Mouse (Mus musculus) forebrain, embryonic 15.5 days (tissue): ENCODE measurements around the gene Kif1bp. TPM values are rescaled to one million over a fixed set of nuclear protein-coding genes. Genes with fewer than 3 reads are reported as not detected.
A peak's percentile ranks its signal among the peaks of the same experiment; 100 is the strongest.
"Not testable (repeated sequence)": the region's sequence is repeated elsewhere in the genome, so short reads cannot be mapped to it uniquely, and the experiment has no call there.

Source experiments
- ATAC-seq: fragments of 200-750 bp; cut with Nextera tagmentation; replicated peaks from 2 replicates; pipeline ENCODE4 v1.8.0; 2017; ENCODE audit warnings: mild to moderate bottlenecking, moderate TSS enrichment, moderate library complexity
- H3K27ac ChIP-seq: fragments of 300-500 bp; sonication (generic); replicated peaks from 2 replicates; pipeline ENCODE4 v1.5.1; 2015; ENCODE audit warnings: mild to moderate bottlenecking, inconsistent platforms
- H3K27me3 ChIP-seq: fragments of 300-500 bp; sonication (generic); 2 replicates; pipeline ENCODE4 v1.6.1; 2015; ENCODE audit warnings: inconsistent platforms
- H3K36me3 ChIP-seq: fragments of 300-500 bp; sonication (generic); 2 replicates; pipeline ENCODE4 v1.6.1; 2015; ENCODE audit warnings: mild to moderate bottlenecking, inconsistent platforms
- H3K4me1 ChIP-seq: fragments of 300-500 bp; sonication (generic); 2 replicates; pipeline ENCODE4 v1.6.1; 2015; ENCODE audit warnings: inconsistent platforms
- H3K4me2 ChIP-seq: fragments of 300-500 bp; sonication (generic); replicated peaks from 2 replicates; pipeline ENCODE4 v1.6.1; 2015; ENCODE audit warnings: mild to moderate bottlenecking, inconsistent platforms
- H3K4me3 ChIP-seq: fragments of 300-500 bp; sonication (generic); 2 replicates; pipeline ENCODE4 v1.5.1; 2015; ENCODE audit warnings: mild to moderate bottlenecking, inconsistent platforms
- H3K9ac ChIP-seq: fragments of 300-500 bp; sonication (generic); replicated peaks from 2 replicates; pipeline ENCODE4 v1.6.1; 2015; ENCODE audit warnings: mild to moderate bottlenecking, inconsistent platforms
- H3K9me3 ChIP-seq: fragments of 300-500 bp; sonication (generic); 2 replicates; pipeline ENCODE4 v1.6.1; 2016; ENCODE audit warnings: inconsistent platforms
- WGBS: fragments of 180-500 bp; shearing (Covaris S2); methylation state at CpG from one replicate; pipeline ENCODE4 v1.1.7; 2015; ENCODE audit warnings: mixed read lengths; 5-methylcytosine and 5-hydroxymethylcytosine counted together
- polyA plus RNA-seq: library from polyadenylated mRNA; unstranded; fragments of >200 nt; fragmentation: Nextera tagmentation; extraction: Ambion mirVana; gene quantifications from 2 replicates; pipeline ENCODE4 v1.2.1, GENCODE M21; 2015

Kif1bp gene
- 69.3 and 76.0 TPM in 2 replicates for polyA plus RNA-seq

DNA sequence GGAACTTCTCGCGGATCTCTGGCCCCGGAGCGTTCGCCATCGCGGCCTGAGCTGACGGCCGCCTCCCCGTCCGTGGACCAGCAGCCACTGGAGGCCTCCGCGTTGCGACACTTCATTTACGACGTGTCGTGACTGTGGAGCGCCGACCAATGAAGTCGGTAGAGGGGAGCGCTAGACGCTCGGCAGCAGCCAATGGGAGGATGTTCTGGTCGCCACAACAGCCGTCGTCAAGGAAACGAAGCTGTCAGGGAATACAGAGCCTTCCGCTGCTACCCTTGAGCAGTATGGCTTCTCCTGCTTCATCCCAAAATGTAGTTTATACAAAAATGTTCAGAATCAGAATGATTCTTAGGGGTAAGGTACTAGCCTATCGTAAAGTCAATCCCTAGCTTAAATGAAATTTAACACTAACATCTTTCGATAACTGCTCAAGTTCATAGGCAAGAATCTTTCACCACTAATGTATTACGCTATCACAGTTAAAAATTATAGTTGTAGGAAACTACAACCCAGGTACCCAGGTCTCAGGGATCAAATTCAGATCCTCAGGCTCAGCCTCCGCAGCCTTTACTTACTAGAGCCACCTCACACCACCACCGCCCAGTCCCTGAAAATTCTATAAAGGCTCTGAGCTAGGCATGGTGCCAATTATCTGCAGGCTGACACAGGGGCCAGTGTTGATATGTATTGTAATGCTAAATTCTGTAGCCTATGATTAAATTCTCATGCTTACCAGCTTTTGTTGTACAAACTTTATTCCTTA is at the start of gene Kif1bp:
Gene Kif1bp (minus strand): TSS at position 120 of the 763 bp plus-strand sequence.
- Histone ChIP-seq H3K9me3 (no peaks in the 10 kb centered on the region), H3K4me2 (peak within 1 kb of the TSS; percentile 96), H3K4me1 (peaks cover 25% of the 10 kb centered on the region), H3K27ac (peak within 1 kb of the TSS; percentile 86), H3K9ac (peak within 1 kb of the TSS; percentile 85), H3K36me3 (peaks cover 56% of the 10 kb centered on the region), H3K4me3 (peak within 1 kb of the TSS; percentile 95), H3K27me3 (no peaks in the 10 kb centered on the region)
- WGBS: 4% methylated on average over 33 of the region's 33 CpGs
- peak; percentile 100 for ATAC-seq

DNA sequence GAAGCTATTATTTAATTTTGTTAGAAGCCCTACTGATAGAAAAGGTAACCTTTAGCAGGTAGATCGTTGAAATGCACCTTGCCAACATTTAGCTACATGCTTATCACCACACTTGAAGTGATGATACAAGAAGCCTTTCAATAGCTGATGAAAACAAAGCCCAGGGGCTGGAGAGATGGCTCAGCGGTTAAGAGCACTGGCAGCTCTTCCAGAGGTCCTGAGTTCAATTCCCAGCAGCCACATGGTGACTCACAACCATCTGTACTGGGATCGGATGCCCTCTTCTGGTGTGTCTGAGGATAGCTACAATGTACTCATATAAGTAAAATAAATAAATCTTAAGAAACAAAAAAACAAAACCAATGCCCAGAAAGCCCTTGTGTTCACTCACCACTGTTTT is 25.9 kb upstream of the Kif1bp start:
- peaks cover 20% of the 10 kb centered on the region for H3K4me1 ChIP-seq
- ATAC-seq: no peak
- H3K9me3 ChIP-seq: no peaks in the 10 kb centered on the region
- no peaks in the 10 kb centered on the region for H3K27me3 ChIP-seq
- no peak overlapping the region for H3K9ac ChIP-seq
- H3K27ac ChIP-seq: no peak overlapping the region
- H3K4me2 ChIP-seq: no peak overlapping the region
- H3K36me3 ChIP-seq: no peaks in the 10 kb centered on the region
- 89% methylated on average over 3 of the region's 3 CpGs for WGBS
- no peak overlapping the region for H3K4me3 ChIP-seq

DNA sequence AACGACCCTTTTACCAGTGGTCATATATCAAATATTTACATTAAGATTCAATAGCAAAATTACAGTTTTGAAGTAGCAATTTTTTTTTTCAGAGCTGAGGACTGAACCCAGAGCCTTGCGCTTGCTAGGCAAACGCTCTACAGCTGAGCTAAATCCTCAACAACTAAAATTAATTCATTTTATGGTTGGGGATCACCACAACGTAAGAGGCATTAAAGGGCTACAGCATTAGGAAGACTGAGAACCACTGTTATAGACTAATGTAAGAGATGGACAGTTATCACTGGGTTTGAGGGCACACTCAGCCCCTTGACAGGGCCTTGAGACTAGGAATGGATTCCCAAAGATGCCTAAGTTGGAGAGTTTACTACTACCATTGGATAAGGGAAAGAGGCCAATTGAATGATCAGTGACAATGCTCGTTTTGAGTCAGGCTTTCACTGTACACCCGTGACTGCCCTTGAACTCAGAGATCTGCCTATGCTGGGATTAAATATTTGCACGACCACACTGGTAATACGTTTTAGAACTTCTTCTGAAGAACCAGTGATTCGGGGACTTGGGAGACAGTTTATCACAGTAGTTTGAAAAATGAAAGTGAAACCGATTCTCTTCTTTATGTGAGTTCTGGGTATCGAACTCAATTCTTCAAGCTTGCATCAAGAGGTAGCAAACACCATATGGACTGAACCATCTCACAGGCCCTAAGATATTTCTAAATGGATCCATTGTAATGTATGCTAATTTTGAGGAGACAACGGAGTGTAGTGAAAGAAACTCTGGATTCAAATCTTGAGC is 25.2 kb upstream of the Kif1bp start:
- Histone ChIP-seq H3K27ac (no peak overlapping the region), H3K9ac (no peak overlapping the region), H3K9me3 (no peaks in the 10 kb centered on the region), H3K4me1 (peaks cover 20% of the 10 kb centered on the region), H3K36me3 (peaks cover 4% of the 10 kb centered on the region), H3K4me2 (no peak overlapping the region), H3K4me3 (no peak overlapping the region), H3K27me3 (no peaks in the 10 kb centered on the region)
- 89% methylated on average over 12 of the region's 12 CpGs for WGBS
- no peak for ATAC-seq

DNA sequence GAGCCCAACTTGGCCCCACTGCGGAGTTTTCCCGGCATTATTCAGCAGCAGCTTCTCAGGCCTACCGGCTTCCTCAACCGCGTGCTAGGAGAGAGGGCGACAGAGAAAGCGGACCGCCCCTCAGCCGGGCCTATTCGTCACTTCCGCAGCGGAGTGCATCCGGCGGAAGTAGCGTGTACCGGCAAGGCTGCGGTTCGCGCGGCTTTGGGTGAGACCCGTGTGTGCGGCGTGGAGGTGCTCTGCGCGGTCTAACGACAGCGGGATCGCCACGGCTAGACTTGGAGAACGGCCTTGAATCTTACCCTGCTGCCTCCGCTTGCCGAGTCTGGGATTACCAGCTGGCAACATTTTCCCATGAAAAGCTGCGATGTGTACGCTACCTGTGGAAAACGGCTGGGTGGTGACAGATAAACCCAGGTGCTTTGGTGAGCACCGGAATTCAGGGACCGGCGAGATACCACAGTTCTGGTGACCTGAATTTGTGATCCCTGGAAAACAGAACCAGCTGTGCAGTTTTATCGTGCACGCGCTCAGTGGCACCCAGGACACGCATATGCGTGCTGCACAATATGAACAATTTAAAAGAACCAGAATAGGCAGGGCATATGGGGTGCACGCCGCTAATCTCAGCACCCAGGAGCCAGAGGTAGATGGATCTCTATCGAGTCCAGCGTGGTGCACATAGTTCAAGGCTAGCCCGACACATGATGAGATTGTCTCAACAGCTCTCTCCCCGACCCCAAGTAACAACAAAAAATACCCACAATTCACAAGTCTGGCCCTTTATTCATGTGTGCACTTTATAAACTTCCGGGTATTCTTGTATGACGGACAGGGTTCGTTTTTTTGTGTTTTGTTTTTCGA is 24.2 kb upstream of the Kif1bp start, which contains the start of gene Ddx21:
Gene Ddx21 (minus strand): TSS at position 105 of the 864 bp plus-strand sequence.
- Histone ChIP-seq H3K9me3 (no peaks in the 10 kb centered on the region), H3K4me1 (peaks cover 25% of the 10 kb centered on the region), H3K27me3 (no peaks in the 10 kb centered on the region), H3K9ac (peak within 1 kb of the TSS; percentile 67), H3K4me3 (peak within 1 kb of the TSS; percentile 72), H3K27ac (peak within 1 kb of the TSS; percentile 70), H3K4me2 (peak within 1 kb of the TSS; percentile 90), H3K36me3 (peaks cover 14% of the 10 kb centered on the region)
- 5% methylated on average over 53 of the region's 53 CpGs for WGBS
- ATAC-seq: peak; percentile 99

DNA sequence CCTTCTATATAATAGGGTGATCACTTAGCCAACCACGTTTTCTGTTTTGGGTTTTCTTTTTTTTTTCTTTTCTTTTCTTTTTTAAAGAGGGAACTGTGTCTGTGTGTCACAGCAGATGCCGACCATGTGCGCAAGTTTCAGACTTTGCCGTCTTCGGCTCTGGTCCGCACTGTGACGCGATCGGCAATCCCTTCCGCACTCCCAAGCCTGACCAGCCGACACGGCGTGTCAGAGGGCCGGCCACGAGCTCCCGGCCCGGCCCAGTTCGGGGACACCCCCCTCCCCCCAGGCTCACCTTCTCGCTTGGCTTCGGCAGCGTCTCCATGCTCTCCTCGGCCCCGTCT is 23.5 kb upstream of the Kif1bp start:
- Histone ChIP-seq H3K36me3 (peaks cover 18% of the 10 kb centered on the region), H3K27ac (peak overlapping the region; percentile 70), H3K4me1 (peaks cover 25% of the 10 kb centered on the region), H3K4me3 (peak overlapping the region; percentile 72), H3K4me2 (peak overlapping the region; percentile 90), H3K9ac (peak overlapping the region; percentile 67), H3K27me3 (no peaks in the 10 kb centered on the region), H3K9me3 (no peaks in the 10 kb centered on the region)
- peak; percentile 83 for ATAC-seq
- WGBS: under 1% methylated on average over 23 of the region's 23 CpGs

DNA sequence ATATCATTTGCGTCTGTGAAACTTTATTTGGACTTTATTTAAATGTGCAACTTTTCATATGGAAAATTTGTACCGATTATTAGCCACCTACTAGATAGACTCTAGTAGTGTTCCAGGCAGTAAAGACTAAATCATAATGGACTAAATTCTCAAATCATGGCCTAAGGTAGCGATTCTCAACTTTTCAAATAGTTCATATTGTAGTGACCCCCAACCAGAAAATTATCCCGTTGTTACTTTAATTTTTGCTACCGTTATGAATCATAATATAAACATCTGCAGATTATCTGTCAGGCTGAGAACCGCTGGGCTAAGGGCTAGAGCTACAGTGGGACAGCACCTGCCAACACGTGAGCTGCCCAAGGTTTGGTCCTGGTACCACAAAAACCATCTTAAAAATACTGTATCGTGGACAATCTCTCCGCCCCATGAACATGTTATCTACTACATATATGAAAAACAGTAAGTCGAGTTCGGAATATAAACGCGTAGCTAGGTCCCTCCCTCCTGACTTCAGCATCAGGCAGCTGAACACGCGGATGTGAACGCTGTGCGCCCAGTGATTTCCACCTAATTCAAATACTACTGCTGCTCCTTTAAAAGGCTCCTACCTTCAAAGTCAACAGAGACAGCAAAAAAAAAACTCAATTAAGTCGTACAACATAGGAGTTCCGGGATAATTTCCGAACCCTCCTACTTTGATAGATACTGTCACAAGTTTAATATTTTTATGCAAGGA is 23.0 kb upstream of the Kif1bp start:
- WGBS: 12% methylated on average over 20 of the region's 20 CpGs
- peaks cover 18% of the 10 kb centered on the region for H3K36me3 ChIP-seq
- H3K4me1 ChIP-seq: peaks cover 25% of the 10 kb centered on the region
- peak overlapping the region; percentile 67 for H3K9ac ChIP-seq
- no peaks in the 10 kb centered on the region for H3K9me3 ChIP-seq
- H3K27me3 ChIP-seq: no peaks in the 10 kb centered on the region
- no peak overlapping the region; the same call in 1 of the 2 replicates for H3K27ac ChIP-seq
- ATAC-seq: no peak
- peak overlapping the region; percentile 72 for H3K4me3 ChIP-seq
- H3K4me2 ChIP-seq: peak overlapping the region; percentile 90

DNA sequence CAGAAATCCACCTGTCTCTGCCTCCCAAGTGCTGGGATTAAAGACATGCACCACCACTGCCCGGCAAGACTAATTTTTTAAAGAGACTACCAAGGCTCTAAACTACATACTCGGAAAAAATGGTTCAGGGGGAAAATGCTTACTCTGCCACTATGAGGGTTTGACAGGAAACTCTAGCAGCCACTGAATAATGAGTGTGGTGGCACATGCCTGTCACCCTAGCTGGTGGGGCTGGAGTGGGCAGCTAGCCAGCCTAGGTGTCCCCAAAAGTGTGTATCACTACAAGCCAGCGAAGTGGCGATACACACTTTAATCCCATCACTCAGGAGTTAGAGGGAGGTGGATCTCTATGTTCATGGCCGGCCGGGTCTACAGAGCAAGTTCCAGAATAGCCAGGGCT is 21.8 kb upstream of the Kif1bp start:
- H3K9ac ChIP-seq: no peak overlapping the region
- no peaks in the 10 kb centered on the region for H3K9me3 ChIP-seq
- peaks cover 25% of the 10 kb centered on the region for H3K4me1 ChIP-seq
- no peak overlapping the region for H3K4me3 ChIP-seq
- no peaks in the 10 kb centered on the region for H3K27me3 ChIP-seq
- 90% methylated on average over 6 of the region's 6 CpGs for WGBS
- peaks cover 21% of the 10 kb centered on the region for H3K36me3 ChIP-seq
- no peak overlapping the region for H3K4me2 ChIP-seq
- H3K27ac ChIP-seq: no peak overlapping the region
- no peak for ATAC-seq

DNA sequence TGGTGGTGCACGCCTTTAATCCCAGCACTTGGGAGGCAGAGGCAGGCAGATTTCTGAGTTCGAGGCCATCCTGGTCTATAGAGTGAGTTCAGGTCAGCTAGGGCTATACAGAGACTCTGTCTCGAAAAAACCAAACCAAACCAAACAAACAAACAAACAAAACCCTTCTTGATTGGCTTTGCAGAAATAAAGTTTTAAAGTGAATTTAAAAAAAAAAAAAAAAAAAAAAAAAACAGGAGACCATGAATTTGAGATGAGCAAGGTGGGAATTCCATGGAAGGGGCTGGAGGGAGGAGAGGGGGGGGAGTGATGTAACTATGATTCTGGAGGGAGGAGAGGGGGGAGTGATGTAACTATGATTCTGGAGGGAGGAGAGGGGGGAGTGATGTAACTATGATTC is 21.1 kb upstream of the Kif1bp start:
- H3K4me3 ChIP-seq, H3K4me2 ChIP-seq, H3K9me3 ChIP-seq, ATAC-seq, H3K27ac ChIP-seq, H3K9ac ChIP-seq, H3K27me3 ChIP-seq: not testable (repeated sequence)
- Histone ChIP-seq H3K4me1 (peaks cover 25% of the 10 kb centered on the region), H3K36me3 (peaks cover 28% of the 10 kb centered on the region)
- WGBS: 93% methylated on average over 3 of the region's 3 CpGs

DNA sequence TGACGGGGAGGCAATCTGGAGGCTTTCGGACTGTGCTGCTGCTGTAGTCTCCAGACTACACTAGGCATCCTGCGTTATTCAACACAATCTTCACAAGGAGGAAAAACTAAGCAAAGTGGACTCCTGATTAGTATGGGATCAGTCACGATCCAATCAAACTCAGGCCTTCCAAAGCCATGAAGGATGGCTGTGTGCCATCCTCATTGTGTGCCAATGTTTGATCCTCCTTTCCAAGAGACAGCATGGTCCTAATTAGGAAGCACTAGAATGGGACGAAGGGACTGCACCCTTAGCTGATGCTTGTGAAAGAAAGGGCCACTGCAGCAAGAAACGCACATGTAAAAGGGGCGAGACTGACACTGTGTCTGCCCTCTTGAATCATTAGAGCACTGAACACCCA is 14.2 kb upstream of the Kif1bp start:
- Histone ChIP-seq H3K4me3 (no peak overlapping the region), H3K27ac (no peak overlapping the region), H3K27me3 (no peaks in the 10 kb centered on the region), H3K36me3 (peaks cover 73% of the 10 kb centered on the region), H3K4me2 (no peak overlapping the region), H3K4me1 (no peaks in the 10 kb centered on the region), H3K9me3 (no peaks in the 10 kb centered on the region), H3K9ac (no peak overlapping the region)
- ATAC-seq: no peak
- WGBS: 70% methylated on average over 7 of the region's 7 CpGs

DNA sequence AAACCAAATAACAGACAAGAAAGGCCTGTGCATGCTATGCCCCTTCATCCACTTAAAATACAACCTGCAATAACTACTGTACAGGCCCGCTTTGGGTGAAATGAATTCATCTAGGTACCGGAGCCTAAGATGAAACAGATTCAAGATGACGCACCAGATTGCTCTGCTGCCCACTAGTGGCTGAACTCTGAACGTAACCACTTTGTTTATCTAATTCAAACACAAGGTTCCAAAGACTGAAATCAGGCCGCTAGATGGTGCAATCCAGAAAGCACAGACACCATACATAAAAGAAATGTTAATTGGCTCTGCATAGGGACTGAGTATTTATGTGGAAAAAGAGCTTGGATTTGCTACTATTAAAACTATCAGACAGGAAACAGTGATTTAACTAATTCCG is 11.9 kb upstream of the Kif1bp start:
- H3K4me2 ChIP-seq: no peak overlapping the region
- H3K4me3 ChIP-seq: no peak overlapping the region
- no peak overlapping the region for H3K9ac ChIP-seq
- peaks cover 86% of the 10 kb centered on the region for H3K36me3 ChIP-seq
- H3K4me1 ChIP-seq: no peaks in the 10 kb centered on the region
- ATAC-seq: peak; percentile 89
- H3K27ac ChIP-seq: 0 out of 2 replicates have a peak overlapping the region, but pooled peaks have one; percentile 13
- 27% methylated on average over 6 of the region's 6 CpGs for WGBS
- no peaks in the 10 kb centered on the region for H3K27me3 ChIP-seq
- H3K9me3 ChIP-seq: no peaks in the 10 kb centered on the region

DNA sequence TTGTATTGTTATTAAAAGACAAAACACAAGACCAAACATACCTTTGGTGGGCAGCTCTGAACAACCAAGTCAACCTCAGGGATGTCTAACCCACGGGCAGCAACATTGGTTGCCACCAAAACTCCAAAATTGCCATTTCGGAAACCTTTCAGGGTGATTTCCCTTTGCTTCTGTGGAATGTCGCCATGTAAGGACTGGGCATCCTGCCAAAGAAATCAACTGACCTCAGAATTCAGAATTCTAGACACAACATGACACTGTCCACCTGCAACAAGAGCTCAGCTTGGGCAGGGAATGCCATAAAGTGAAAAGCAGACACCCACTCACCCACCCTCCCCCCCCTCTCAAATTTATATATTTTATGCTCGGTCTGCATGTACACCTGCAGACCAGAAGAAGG is 10.4 kb upstream of the Kif1bp start:
- H3K9me3 ChIP-seq: no peaks in the 10 kb centered on the region
- H3K9ac ChIP-seq: no peak overlapping the region
- 81% methylated on average over 4 of the region's 4 CpGs for WGBS
- no peak overlapping the region for H3K27ac ChIP-seq
- H3K4me1 ChIP-seq: no peaks in the 10 kb centered on the region
- H3K4me2 ChIP-seq: no peak overlapping the region
- H3K36me3 ChIP-seq: peaks cover 87% of the 10 kb centered on the region
- no peaks in the 10 kb centered on the region for H3K27me3 ChIP-seq
- H3K4me3 ChIP-seq: no peak overlapping the region
- no peak for ATAC-seq
